Mouse (Mus musculus) CD4-positive helper T cell, adult 2 months (primary cell): ENCODE results near the gene 2410141K09Rik.
"Not testable (repeated sequence)": the region's sequence is repeated elsewhere in the genome, so short reads cannot be mapped to it uniquely, and the experiment has no call there.

ENCODE experiments used
- DNase-seq: peaks from one replicate; pipeline ENCODE4 v3.0.0-alpha.2; 2012; ENCODE audit warnings: low read depth, missing footprints, low spot score

The 2410141K09Rik gene

GRCm38 (mm10) chr13:66441018-66441417 lies at the start of gene 2410141K09Rik:
Gene 2410141K09Rik, minus strand, starts transcription at chr13:66441118.
- not testable (repeated sequence) for DNase-seq

- DNase-seq = not testable (repeated sequence)
Observed at GRCm38 (mm10) chr13:66426858-66427257, 14.1 kb downstream of the 2410141K09Rik start.

GRCm38 (mm10) chr13:66414962-66415361 lies 26.0 kb downstream of the 2410141K09Rik start:
- DNase-seq = not testable (repeated sequence)
